19 mouse cellular contexts compared by ENCODE assay signal in genomic region chr8:106298846-106299245, GRCm38 (mm10). TPM values are rescaled to one million over a fixed set of nuclear protein-coding genes. Genes with fewer than 3 reads are reported as not detected.
DNase-seq lines count a peak whose midpoint lies in the region; ATAC-seq and TF ChIP-seq lines count a peak whose summit lies in the region.
"Had no signal": no experiment of that assay in that cellular context is flagged by ENCODE, and none has a peak within 500 bp of the region (broad histone marks: within the 10 kb centered on the region; RNA-seq: fewer than 3 reads in every experiment).

No protein-coding gene starts in this region.

- H3K36me3 ChIP-seq in heart, adult 2 months (ENCODE audit: control insufficient read depth, insufficient read depth, low read length) = no peaks in the 10 kb centered on the region
- H3K36me3 ChIP-seq in stomach, embryonic 16.5 days (ENCODE audit: control insufficient read depth, insufficient read depth, low read length) = no peaks in the 10 kb centered on the region
- no peaks in the 10 kb centered on the region for H3K36me3 ChIP-seq in stomach, postnatal 0 days (ENCODE audit: control insufficient read depth, insufficient read depth, low read length)
- H3K36me3 ChIP-seq in heart, embryonic 11.5 days (ENCODE audit: control insufficient read depth, insufficient read depth, low read length) = no peaks in the 10 kb centered on the region
- H3K36me3 ChIP-seq: hindbrain, embryonic 13.5 days had no signal

- ATAC-seq in stomach, embryonic 16.5 days (ENCODE audit: insufficient read depth, low FRiP score) = no peak
- ATAC-seq in stomach, postnatal 0 days (ENCODE audit: low FRiP score, low TSS enrichment) = no peak
- ATAC-seq in heart, embryonic 11.5 days (replicated peaks; ENCODE audit: insufficient number of reproducible peaks, low FRiP score, low TSS enrichment) = no peak
- no peak for ATAC-seq in megakaryocyte-erythroid progenitor cell, adult 5-6 weeks (replicated peaks; ENCODE audit: low FRiP score, low TSS enrichment, poor library complexity, severe bottlenecking)
- ATAC-seq: forebrain, embryonic 14.5 days; inflammation-experienced regulatory T-cells, adult 6 months had no signal

- no peaks in the 10 kb centered on the region for H3K27me3 ChIP-seq in heart, adult 2 months (ENCODE audit: control insufficient read depth, insufficient read depth, low read length)
- H3K27me3 ChIP-seq in stomach, embryonic 16.5 days (ENCODE audit: control insufficient read depth, insufficient read depth, low read length) = no peaks in the 10 kb centered on the region
- H3K27me3 ChIP-seq in stomach, postnatal 0 days (ENCODE audit: control insufficient read depth, insufficient read depth, low read length) = no peaks in the 10 kb centered on the region
- no peaks in the 10 kb centered on the region for H3K27me3 ChIP-seq in heart, embryonic 11.5 days (ENCODE audit: control insufficient read depth, insufficient read depth, low read length)
- H3K27me3 ChIP-seq: hindbrain, embryonic 13.5 days had no signal

- H3K79me2 ChIP-seq in heart, adult 2 months (replicated peaks; ENCODE audit: control insufficient read depth, insufficient read depth, low read length) = no peaks in the 10 kb centered on the region

- TF ChIP-seq POLR2A in heart, adult 2 months (IDR thresholded peaks at IDR 0.05; ENCODE audit: insufficient read depth, low read depth, low read length) = no peak

- peaks cover 3% of the 10 kb centered on the region; the same call in 1 of the 2 replicates for H3K4me1 ChIP-seq in heart, adult 2 months (ENCODE audit: control insufficient read depth, insufficient read depth, low read length)
- H3K4me1 ChIP-seq in stomach, embryonic 16.5 days (ENCODE audit: control insufficient read depth, insufficient read depth, low read length) = 0 out of 2 replicates have a peak, but pooled peaks cover 6% of the 10 kb centered on the region
- no peaks in the 10 kb centered on the region for H3K4me1 ChIP-seq in stomach, postnatal 0 days (replicated peaks; ENCODE audit: control insufficient read depth, insufficient read depth)
- peaks cover 3% of the 10 kb centered on the region; the same call in 1 of the 2 replicates for H3K4me1 ChIP-seq in heart, embryonic 11.5 days (ENCODE audit: control insufficient read depth, insufficient read depth, low read length)

- H3K9me3 ChIP-seq in stomach, embryonic 16.5 days (replicated peaks; ENCODE audit: control insufficient read depth, low read length) = no peaks in the 10 kb centered on the region
- no peaks in the 10 kb centered on the region for H3K9me3 ChIP-seq in stomach, postnatal 0 days (ENCODE audit: control insufficient read depth, low read length)
- no peaks in the 10 kb centered on the region for H3K9me3 ChIP-seq in heart, embryonic 11.5 days (replicated peaks; ENCODE audit: control insufficient read depth, low read length)
- H3K9me3 ChIP-seq: hindbrain, embryonic 13.5 days had no signal

- no peak for TF ChIP-seq CTCF in heart, adult 2 months (IDR thresholded peaks at IDR 0.05)
- no peak for TF ChIP-seq CTCF in stomach, postnatal 0 days (IDR thresholded peaks at IDR 0.05; ENCODE audit: low read depth)

- no peak overlapping the region for H3K4me3 ChIP-seq in heart, adult 2 months
- H3K4me3 ChIP-seq in stomach, embryonic 16.5 days (replicated peaks; ENCODE audit: low read length) = no peak overlapping the region
- H3K4me3 ChIP-seq in stomach, postnatal 0 days (ENCODE audit: low read depth, low read length) = no peak overlapping the region
- no peak overlapping the region for H3K4me3 ChIP-seq in heart, embryonic 11.5 days (ENCODE audit: low read depth, low read length)
- H3K4me3 ChIP-seq: erythroblast, embryonic 14.5 days; hindbrain, embryonic 13.5 days had no signal

- intact Hi-C loops in heart, adult 2 months (cut with DNase I) = no loop called here
- intact Hi-C loops in heart, postnatal 25 days (cut with DNase I) = no loop called here

- no peak overlapping the region for H3K9ac ChIP-seq in heart, adult 2 months (ENCODE audit: low read depth, low read length)
- no peak overlapping the region for H3K9ac ChIP-seq in stomach, embryonic 16.5 days (ENCODE audit: low read length)
- no peak overlapping the region for H3K9ac ChIP-seq in stomach, postnatal 0 days (ENCODE audit: low read length)
- no peak overlapping the region for H3K9ac ChIP-seq in heart, embryonic 11.5 days (ENCODE audit: low read depth, low read length)
- H3K9ac ChIP-seq: hindbrain, embryonic 13.5 days had no signal

- WGBS in heart, adult 2 months = 48% methylated on average over 1 of the region's 1 CpGs
- WGBS in stomach, embryonic 16.5 days = 48% methylated on average over 1 of the region's 1 CpGs
- WGBS in stomach, postnatal 0 days = 31% methylated on average over 1 of the region's 1 CpGs
- 62% methylated on average over 1 of the region's 1 CpGs for WGBS in heart, embryonic 11.5 days (ENCODE audit: insufficient replicate concordance)

- peak overlapping the region; percentile 65 for H3K27ac ChIP-seq in heart, adult 2 months
- peak overlapping the region; percentile 16 for H3K27ac ChIP-seq in stomach, embryonic 16.5 days (ENCODE audit: low read length)
- H3K27ac ChIP-seq in stomach, postnatal 0 days (replicated peaks) = no peak overlapping the region
- peak overlapping the region; percentile 73 for H3K27ac ChIP-seq in heart, embryonic 11.5 days (ENCODE audit: low read depth, low read length)
- H3K27ac ChIP-seq: hindbrain, embryonic 13.5 days had no signal

- TF ChIP-seq EP300 in heart, adult 2 months (IDR thresholded peaks at IDR 0.05; ENCODE audit: insufficient read depth, low read depth, low read length) = no peak
- TF ChIP-seq EP300 in stomach, postnatal 0 days (optimal IDR thresholded peaks at IDR 0.05) = no peak

- no peak for DNase-seq in heart, adult 2 months
- DNase-seq in heart, postnatal 25 days (ENCODE audit: low spot score) = no peak
- DNase-seq in stomach, postnatal 0 days (ENCODE audit: low spot score) = no peak
- DNase-seq in skeletal muscle tissue, adult 2 months (ENCODE audit: low read depth, low spot score) = peak; percentile 60
- no peak for DNase-seq in thymus, adult 18-20 months
- DNase-seq: adrenal gland, adult 2 months; cerebellum, adult 2 months; left cerebral cortex, postnatal 4 days; right cerebral cortex, postnatal 14 days; thymus, postnatal 4 days had no signal

- H3K4me2 ChIP-seq in stomach, embryonic 16.5 days (ENCODE audit: low read depth, low read length) = no peak overlapping the region
- no peak overlapping the region for H3K4me2 ChIP-seq in stomach, postnatal 0 days (replicated peaks; ENCODE audit: low read depth)
- no peak overlapping the region for H3K4me2 ChIP-seq in heart, embryonic 11.5 days
- H3K4me2 ChIP-seq: hindbrain, embryonic 13.5 days; liver, embryonic 11.5 days had no signal

RNA-seq across cellular contexts. Expression of gene Smpd3, which starts 38.9 kb away (rescaled TPM):
- 1 to 10 TPM; 3.1 TPM for total RNA-seq in heart, adult 2 months (2021)
- polyA plus RNA-seq in heart, adult 2 months (2012; rRNA removed) = 2.1 and 2.4 TPM in 2 replicates
- total RNA-seq in heart, postnatal 25 days (2021) = 1 to 10 TPM; 3.6 to 4.9 TPM
- polyA plus RNA-seq in stomach, embryonic 16.5 days (2015; fragmentation: Nextera tagmentation; extraction: Ambion mirVana) = 24.5 and 30.8 TPM in 2 replicates
- polyA plus RNA-seq in stomach, postnatal 0 days (2015; fragmentation: Nextera tagmentation; extraction: Ambion mirVana) = 47.6 and 47.7 TPM in 2 replicates
- 2.0 and 2.3 TPM in 2 replicates for polyA plus RNA-seq in heart, embryonic 11.5 days (2014; fragmentation: Nextera tagmentation; extraction: Ambion mirVana)
- 0.07 TPM in 1 of 2 replicates, not detected in the other for total RNA-seq in megakaryocyte-erythroid progenitor cell, adult 5-6 weeks (2014; fragmentation: Nextera tagmentation)
- total RNA-seq in megakaryocyte-erythroid progenitor cell, adult 5-6 weeks (2017) = not detected in 2 replicates
- total RNA-seq: granulocyte monocyte progenitor cell, adult 5-6 weeks had no signal
- polyA plus RNA-seq: erythroblast, embryonic 14.5 days; inflammation-experienced regulatory T-cells, adult 6 months had no signal
